In the genomic region with DNA sequence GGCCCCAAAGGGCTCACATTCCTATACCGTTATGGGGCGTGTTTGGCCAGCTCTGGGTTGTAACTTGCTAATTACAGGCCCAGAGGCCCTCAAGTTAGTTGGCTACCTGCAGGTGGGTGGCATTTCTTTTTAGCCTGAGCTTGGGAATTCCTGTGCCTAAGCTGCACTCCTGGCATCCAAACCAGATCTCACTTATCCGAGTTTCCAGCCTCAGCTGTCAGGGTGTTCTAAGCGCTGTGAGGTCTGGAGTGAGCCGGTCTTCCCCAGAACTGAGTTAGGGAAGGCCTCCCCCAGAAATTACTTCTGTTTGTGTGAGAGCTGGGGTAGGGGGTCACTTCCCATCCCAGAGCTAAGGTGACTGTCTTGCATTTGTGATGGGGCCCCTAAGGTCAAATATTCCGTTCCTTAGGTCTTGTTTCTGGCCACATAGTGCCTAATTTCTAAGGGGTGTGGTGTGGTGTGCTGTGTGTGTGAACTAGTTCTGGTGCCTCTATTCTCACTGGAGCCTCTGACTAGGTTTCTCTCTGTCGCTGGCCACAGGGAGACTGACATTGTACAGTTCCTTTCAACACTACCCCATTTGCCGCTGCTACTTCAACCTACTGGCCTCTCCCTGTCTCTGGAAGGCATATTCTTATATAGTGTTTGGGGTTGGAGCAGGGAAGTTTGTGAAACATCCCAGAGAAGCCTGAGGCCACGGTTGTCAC, we compare ENCODE assay signal across 8 mouse cellular contexts. TPM values are rescaled to one million over a fixed set of nuclear protein-coding genes. Genes with fewer than 3 reads are reported as not detected.
DNase-seq lines count a peak whose midpoint lies in the region; ATAC-seq and TF ChIP-seq lines count a peak whose summit lies in the region.

No protein-coding gene starts in this region.

- TF ChIP-seq CTCF in lung, postnatal 0 days (IDR thresholded peaks at IDR 0.05), result no peak
- no peak for TF ChIP-seq CTCF in small intestine, adult 2 months (IDR thresholded peaks at IDR 0.05; ENCODE audit: extremely low read depth, insufficient read length, insufficient replicate concordance, low read depth, low read length)

- ATAC-seq in lung, postnatal 0 days, result no peak
- peak; percentile 7; the same call in 1 of the 2 replicates for ATAC-seq in erythroid progenitor cell, adult 5-6 weeks (replicated peaks; ENCODE audit: low FRiP score, poor library complexity, severe bottlenecking)
- ATAC-seq in limb, embryonic 11.5 days (ENCODE audit: insufficient number of reproducible peaks, low FRiP score, low TSS enrichment, low read depth), result peak; percentile 35; the same call in 1 of the 2 replicates

- H3K4me1 ChIP-seq in lung, postnatal 0 days (ENCODE audit: insufficient read depth, low read depth, low read length), result peaks cover 16% of the 10 kb centered on the region; the same call in 1 of the 2 replicates
- H3K4me1 ChIP-seq in limb, embryonic 11.5 days (ENCODE audit: control insufficient read depth, insufficient read depth, low read length), result peaks cover 13% of the 10 kb centered on the region
- peaks cover 27% of the 10 kb centered on the region; the same call in 1 of the 2 replicates for H3K4me1 ChIP-seq in small intestine, adult 2 months (ENCODE audit: control insufficient read depth, insufficient read depth, insufficient read length, low read length)

- no peaks in the 10 kb centered on the region for H3K9me3 ChIP-seq in lung, postnatal 0 days (ENCODE audit: low read length)
- H3K9me3 ChIP-seq in limb, embryonic 11.5 days (ENCODE audit: control insufficient read depth, low read length), result no peaks in the 10 kb centered on the region

- DNase-seq in lung, postnatal 0 days (ENCODE audit: low spot score), result no peak
- DNase-seq in lung, postnatal 36 days, result no peak
- DNase-seq in limb, embryonic 11.5 days (ENCODE audit: low spot score), result no peak
- no peak for DNase-seq in left cerebral cortex, adult 11 months (ENCODE audit: low spot score)
- DNase-seq in frontal cortex, adult 2 months (ENCODE audit: extremely low spot score in 1 of 2, low spot score in 1 of 2), result no peak
- no peak for DNase-seq in adrenal gland, postnatal 36 days

- peak overlapping the region; percentile 95 for H3K4me3 ChIP-seq in lung, postnatal 0 days (ENCODE audit: low read depth, low read length)
- peak overlapping the region; percentile 91 for H3K4me3 ChIP-seq in limb, embryonic 11.5 days (ENCODE audit: low read depth, low read length)
- peak overlapping the region; percentile 71 for H3K4me3 ChIP-seq in small intestine, adult 2 months (ENCODE audit: low read depth, low read length)

- H3K27me3 ChIP-seq in lung, postnatal 0 days (replicated peaks; ENCODE audit: insufficient read depth, low read length), result no peaks in the 10 kb centered on the region
- no peaks in the 10 kb centered on the region for H3K27me3 ChIP-seq in limb, embryonic 11.5 days (ENCODE audit: control insufficient read depth, insufficient read depth, low read length)
- no peaks in the 10 kb centered on the region for H3K27me3 ChIP-seq in small intestine, adult 2 months (ENCODE audit: control insufficient read depth, insufficient read depth, low read length)

- H3K4me2 ChIP-seq in lung, postnatal 0 days (replicated peaks; ENCODE audit: low read depth, low read length), result peak overlapping the region; percentile 72
- peak overlapping the region; percentile 80 for H3K4me2 ChIP-seq in limb, embryonic 11.5 days (ENCODE audit: low read depth, severe bottlenecking)

- H3K9ac ChIP-seq in lung, postnatal 0 days (replicated peaks; ENCODE audit: low read depth), result peak overlapping the region; percentile 98
- H3K9ac ChIP-seq in limb, embryonic 11.5 days (ENCODE audit: low read length), result peak overlapping the region; percentile 98

- TF ChIP-seq POLR2A in small intestine, adult 2 months (IDR thresholded peaks at IDR 0.05; ENCODE audit: low read depth, low read length), result no peak

- H3K27ac ChIP-seq in lung, postnatal 0 days (ENCODE audit: low read length), result peak overlapping the region; percentile 97
- peak overlapping the region; percentile 90 for H3K27ac ChIP-seq in limb, embryonic 11.5 days (replicated peaks; ENCODE audit: low read depth, low read length)
- peak overlapping the region; percentile 62 for H3K27ac ChIP-seq in small intestine, adult 2 months (ENCODE audit: insufficient read depth, low read depth, low read length)

- TF ChIP-seq EP300 in lung, postnatal 0 days (IDR thresholded peaks at IDR 0.05), result no peak

- 6% methylated on average over 9 of the region's 9 CpGs for WGBS in lung, postnatal 0 days
- WGBS in limb, embryonic 11.5 days, result 17% methylated on average over 9 of the region's 9 CpGs
- WGBS in small intestine, adult 2 months, result 18% methylated on average over 9 of the region's 9 CpGs

- H3K36me3 ChIP-seq in lung, postnatal 0 days (ENCODE audit: insufficient read depth, low read length), result peaks cover 6% of the 10 kb centered on the region; the same call in 1 of the 2 replicates
- H3K36me3 ChIP-seq in limb, embryonic 11.5 days (ENCODE audit: control insufficient read depth, insufficient read depth, low read length), result peaks cover 6% of the 10 kb centered on the region
- peaks cover 12% of the 10 kb centered on the region for H3K36me3 ChIP-seq in small intestine, adult 2 months (ENCODE audit: control insufficient read depth, insufficient read depth, low read length)

RNA-seq across cellular contexts. Expression of a gene that starts 1.4 kb away (rescaled TPM):
- polyA plus RNA-seq in lung, postnatal 0 days (2015; fragmentation: Nextera tagmentation; extraction: Ambion mirVana), result 291 and 299 TPM in 2 replicates
- 72.1 and 81.3 TPM in 2 replicates for total RNA-seq in erythroid progenitor cell, adult 5-6 weeks (2015; ENCODE audit: low replicate concordance)
- 35.4 and 49.5 TPM in 2 replicates for total RNA-seq in erythroid progenitor cell, adult 5-6 weeks (2017; ENCODE audit: low replicate concordance)
- polyA plus RNA-seq in limb, embryonic 11.5 days (2014; fragmentation: Nextera tagmentation; extraction: Ambion mirVana), result 132 and 138 TPM in 2 replicates
- polyA plus RNA-seq in small intestine, adult 2 months (2012; rRNA removed), result 51.3 and 84.0 TPM in 2 replicates
- polyA plus RNA-seq in frontal cortex, adult 2 months (2012; rRNA removed), result 93.9 and 99.4 TPM in 2 replicates
- 100 to 1,000 TPM; 239 to 254 TPM for total RNA-seq in adrenal gland, postnatal 36 days (2021)

RNA-seq across cellular contexts. Expression of a gene that starts 9.0 kb away (rescaled TPM):
- 1.4 and 1.6 TPM in 2 replicates for polyA plus RNA-seq in lung, postnatal 0 days (2015; fragmentation: Nextera tagmentation; extraction: Ambion mirVana)
- total RNA-seq in erythroid progenitor cell, adult 5-6 weeks (2015; ENCODE audit: low replicate concordance), result 0.84 and 1.1 TPM in 2 replicates
- not detected in 2 replicates for total RNA-seq in erythroid progenitor cell, adult 5-6 weeks (2017; ENCODE audit: low replicate concordance)
- polyA plus RNA-seq in limb, embryonic 11.5 days (2014; fragmentation: Nextera tagmentation; extraction: Ambion mirVana), result 1.6 and 1.8 TPM in 2 replicates
- polyA plus RNA-seq in small intestine, adult 2 months (2012; rRNA removed), result 0.52 and 0.65 TPM in 2 replicates
- 2.5 and 2.6 TPM in 2 replicates for polyA plus RNA-seq in frontal cortex, adult 2 months (2012; rRNA removed)
- 1 to 10 TPM; 1.1 to 3.3 TPM for total RNA-seq in adrenal gland, postnatal 36 days (2021)

RNA-seq across cellular contexts. Expression of a gene that starts 34.1 kb away (rescaled TPM):
- 11.6 and 14.5 TPM in 2 replicates for polyA plus RNA-seq in lung, postnatal 0 days (2015; fragmentation: Nextera tagmentation; extraction: Ambion mirVana)
- 5.9 and 7.6 TPM in 2 replicates for total RNA-seq in erythroid progenitor cell, adult 5-6 weeks (2015; ENCODE audit: low replicate concordance)
- total RNA-seq in erythroid progenitor cell, adult 5-6 weeks (2017; ENCODE audit: low replicate concordance), result 7.2 and 8.4 TPM in 2 replicates
- 26.8 and 27.6 TPM in 2 replicates for polyA plus RNA-seq in limb, embryonic 11.5 days (2014; fragmentation: Nextera tagmentation; extraction: Ambion mirVana)
- polyA plus RNA-seq in small intestine, adult 2 months (2012; rRNA removed), result 4.4 and 11.5 TPM in 2 replicates
- 23.1 and 25.3 TPM in 2 replicates for polyA plus RNA-seq in frontal cortex, adult 2 months (2012; rRNA removed)
- total RNA-seq in adrenal gland, postnatal 36 days (2021), result 10 to 100 TPM; 25.1 to 33.3 TPM

RNA-seq across cellular contexts. Expression of a gene that starts 34.9 kb away (rescaled TPM):
- 65.8 and 68.0 TPM in 2 replicates for polyA plus RNA-seq in lung, postnatal 0 days (2015; fragmentation: Nextera tagmentation; extraction: Ambion mirVana)
- total RNA-seq in erythroid progenitor cell, adult 5-6 weeks (2015; ENCODE audit: low replicate concordance), result 27.8 and 38.6 TPM in 2 replicates
- total RNA-seq in erythroid progenitor cell, adult 5-6 weeks (2017; ENCODE audit: low replicate concordance), result 19.0 and 36.1 TPM in 2 replicates
- 34.9 and 35.4 TPM in 2 replicates for polyA plus RNA-seq in limb, embryonic 11.5 days (2014; fragmentation: Nextera tagmentation; extraction: Ambion mirVana)
- polyA plus RNA-seq in small intestine, adult 2 months (2012; rRNA removed), result 58.5 and 89.2 TPM in 2 replicates
- 30.2 and 30.8 TPM in 2 replicates for polyA plus RNA-seq in frontal cortex, adult 2 months (2012; rRNA removed)
- 100 to 1,000 TPM; 120 to 147 TPM for total RNA-seq in adrenal gland, postnatal 36 days (2021)

RNA-seq across cellular contexts. Expression of a gene that starts 41.0 kb away (rescaled TPM):
- 11.5 and 13.2 TPM in 2 replicates for polyA plus RNA-seq in lung, postnatal 0 days (2015; fragmentation: Nextera tagmentation; extraction: Ambion mirVana)
- 7.1 and 7.2 TPM in 2 replicates for total RNA-seq in erythroid progenitor cell, adult 5-6 weeks (2015; ENCODE audit: low replicate concordance)
- total RNA-seq in erythroid progenitor cell, adult 5-6 weeks (2017; ENCODE audit: low replicate concordance), result 7.4 and 18.1 TPM in 2 replicates
- 62.3 and 67.8 TPM in 2 replicates for polyA plus RNA-seq in limb, embryonic 11.5 days (2014; fragmentation: Nextera tagmentation; extraction: Ambion mirVana)
- polyA plus RNA-seq in small intestine, adult 2 months (2012; rRNA removed), result 3.3 and 5.3 TPM in 2 replicates
- 32.8 and 36.6 TPM in 2 replicates for polyA plus RNA-seq in frontal cortex, adult 2 months (2012; rRNA removed)
- total RNA-seq in adrenal gland, postnatal 36 days (2021), result 10 to 100 TPM; 25.9 to 29.7 TPM
